Mouse (Mus musculus) c-Kit-positive CD71-negative TER-119-negative erythroid progenitor cells, embryonic 14.5 days (primary cell): ENCODE data around the gene Unc13d.
"Not testable (repeated sequence)": the region's sequence is repeated elsewhere in the genome, so short reads cannot be mapped to it uniquely, and the experiment has no call there.

Source experiments
- DNase-seq: peaks from one replicate; pipeline ENCODE4 v3.0.0-alpha.2; 2013; ENCODE audit warnings: low read depth

Unc13d gene

DNA sequence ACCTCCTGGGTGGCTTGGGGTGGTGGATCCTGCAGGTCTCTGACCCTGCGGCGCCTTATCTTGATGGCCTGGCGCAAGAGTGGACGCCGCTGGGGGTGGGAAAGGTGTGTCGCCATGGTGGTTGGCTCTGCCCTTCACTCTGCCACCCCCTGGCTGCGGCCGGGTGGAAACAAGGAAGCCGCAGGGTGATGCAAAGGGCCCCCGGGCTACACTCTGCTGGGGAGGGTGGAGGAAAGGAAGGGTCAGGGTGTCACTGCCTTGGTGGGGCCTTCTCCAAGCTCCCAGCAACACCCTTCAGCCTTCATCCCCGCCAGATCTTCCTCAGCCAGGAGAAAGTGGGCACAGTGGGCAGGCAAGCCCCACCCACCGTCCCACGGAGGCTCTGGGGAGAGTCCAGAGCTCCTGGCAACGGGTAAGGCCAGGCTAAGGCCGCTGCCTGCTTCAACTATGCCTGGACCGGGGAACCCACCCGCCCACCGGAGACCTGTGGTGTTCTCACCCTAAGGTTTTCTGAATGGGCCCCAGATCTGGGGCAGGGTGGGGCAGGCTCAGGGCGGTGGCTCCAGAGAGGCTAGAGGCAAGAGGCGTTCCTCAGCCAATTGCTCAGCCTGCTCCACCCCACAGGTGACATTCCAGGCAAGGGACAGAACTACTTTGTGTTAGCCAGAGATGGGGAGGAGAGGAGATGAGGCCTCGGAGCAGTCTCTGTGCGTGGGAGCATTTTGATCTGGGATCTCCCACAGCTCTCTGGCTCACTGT is at the start of gene Unc13d:
Unc13d (minus strand) TSS at position 516 of the 759 bp plus-strand sequence.
- DNase-seq, result no peak

DNA sequence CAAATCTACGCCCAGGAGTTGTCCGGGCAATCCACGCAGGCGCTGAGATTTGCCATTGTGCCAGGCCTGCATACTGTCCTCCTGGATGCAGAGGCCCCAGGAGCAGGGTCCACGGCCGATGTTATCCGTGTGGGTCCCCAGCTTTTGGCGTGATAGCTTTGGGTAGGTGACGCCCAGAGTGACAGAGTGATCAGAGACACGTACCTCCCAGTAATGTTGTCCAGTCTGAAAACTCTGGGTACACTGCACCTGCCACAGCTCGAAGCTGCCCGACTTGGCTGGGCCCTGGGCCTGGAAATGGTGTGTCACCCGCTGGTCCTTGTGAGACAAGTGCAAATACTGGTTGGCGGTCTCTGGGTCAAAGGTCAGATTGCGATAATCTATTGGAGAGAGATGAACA is 48.5 kb upstream of the Unc13d start:
- DNase-seq, result no peak

DNA sequence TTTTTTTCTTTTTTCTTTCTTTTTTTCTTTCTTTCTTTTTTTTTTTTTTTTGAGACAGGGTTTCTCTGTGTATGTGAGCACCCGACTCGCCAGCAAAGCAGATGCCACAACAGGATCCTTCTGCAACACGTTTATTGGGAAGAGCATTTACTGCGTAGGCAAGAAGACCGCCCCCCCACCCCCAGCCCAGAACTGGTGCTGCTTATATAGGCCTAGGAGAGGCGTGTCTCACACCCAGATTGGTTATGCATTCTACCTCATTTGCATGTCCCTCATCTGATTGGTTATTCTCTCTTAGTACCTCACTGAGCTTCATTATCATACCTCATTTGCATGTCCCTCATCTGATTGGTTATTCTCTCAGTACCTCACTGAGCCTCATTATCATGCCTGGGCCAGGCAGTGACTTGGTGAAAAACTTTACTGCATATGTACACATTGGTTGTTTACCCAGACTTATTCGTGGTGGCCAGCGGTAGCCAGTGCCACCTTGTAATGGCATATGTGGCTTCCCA is 44.0 kb upstream of the Unc13d start:
- not testable (repeated sequence) for DNase-seq

DNA sequence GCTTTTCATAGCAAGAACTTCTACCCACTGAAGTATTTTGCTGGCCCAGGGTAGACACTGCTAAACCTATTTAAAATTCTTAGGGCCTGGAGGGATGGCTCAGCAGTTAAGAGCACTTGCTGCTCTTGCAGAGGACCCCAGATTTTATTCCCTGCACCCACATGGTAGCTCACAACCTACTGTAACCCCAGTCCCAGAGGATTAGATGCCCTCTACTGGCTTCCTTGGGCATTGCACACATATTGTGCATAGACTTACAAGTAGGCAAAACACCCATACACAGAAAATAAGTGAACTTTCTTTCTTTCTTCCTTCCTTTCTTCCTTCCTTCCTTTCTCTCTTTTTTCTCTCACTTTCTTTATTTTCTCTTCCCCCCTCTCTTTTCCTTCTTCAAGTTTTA is 40.1 kb upstream of the Unc13d start:
- DNase-seq, result no peak

DNA sequence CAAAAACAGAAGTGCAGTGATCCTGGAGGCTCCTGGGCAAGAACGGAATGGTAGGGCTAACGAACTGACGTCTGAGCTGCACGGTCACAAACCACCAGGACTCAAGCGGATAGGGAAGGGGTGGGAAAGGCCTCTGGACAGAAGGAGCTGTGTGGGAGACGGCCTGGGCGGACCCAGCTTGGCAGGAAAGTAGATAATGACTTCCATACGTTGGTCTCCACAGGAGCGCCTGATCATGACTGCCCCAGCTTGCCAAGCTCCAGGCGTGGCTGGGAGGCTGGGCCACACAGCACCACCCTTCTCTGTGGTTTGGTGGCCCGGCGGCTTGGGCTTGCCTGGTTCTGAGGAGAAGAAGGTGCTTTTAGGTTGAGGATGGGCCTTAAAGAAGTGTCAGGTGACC is 39.5 kb upstream of the Unc13d start:
- no peak for DNase-seq

DNA sequence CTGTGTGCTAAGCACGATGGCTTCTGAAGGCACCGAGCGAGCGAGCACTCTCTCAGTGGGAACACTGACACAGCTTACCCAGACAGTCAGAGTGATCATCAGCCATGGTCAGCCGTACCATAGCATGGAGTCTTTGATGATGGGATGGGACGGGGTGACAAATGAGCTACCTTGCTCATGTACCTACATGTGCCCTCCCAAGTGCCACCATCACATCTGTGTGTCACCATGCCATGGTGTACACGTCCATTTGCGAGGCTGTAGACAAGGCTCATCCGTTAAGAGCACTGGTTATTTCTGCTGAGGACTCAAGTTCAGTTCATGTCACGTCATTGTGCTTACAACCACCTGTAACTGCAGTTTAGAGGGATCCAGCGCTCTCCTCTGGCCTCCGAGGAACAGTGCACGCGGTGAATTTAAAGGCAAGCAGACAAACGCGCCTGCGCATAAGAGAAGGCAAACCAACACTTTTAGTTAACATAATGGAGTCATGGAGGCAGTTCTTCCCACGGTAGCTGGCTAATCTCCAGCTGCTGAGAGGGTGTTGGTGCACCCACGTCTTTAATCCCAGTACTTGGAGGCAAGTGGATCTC is 33.9 kb upstream of the Unc13d start:
- DNase-seq, result no peak

DNA sequence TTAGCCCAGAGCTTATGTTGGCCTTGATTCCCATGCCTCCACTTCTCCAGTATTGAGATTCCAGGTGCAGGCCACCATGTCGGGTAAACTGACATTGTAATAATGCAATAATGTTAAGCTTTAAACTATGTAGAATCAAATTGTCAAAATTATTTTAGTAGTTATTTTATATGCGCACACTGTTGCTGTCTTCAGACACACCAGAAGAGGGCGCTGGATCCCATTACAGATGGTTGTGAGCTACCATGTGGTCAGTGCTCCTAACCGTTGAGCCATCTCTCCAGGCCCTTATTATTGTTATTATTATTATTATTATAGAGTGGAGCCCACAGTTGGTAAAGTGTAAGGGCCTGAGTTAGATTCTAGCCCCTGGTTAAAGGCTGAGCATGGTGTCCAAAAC is 33.3 kb upstream of the Unc13d start:
- DNase-seq, result no peak

DNA sequence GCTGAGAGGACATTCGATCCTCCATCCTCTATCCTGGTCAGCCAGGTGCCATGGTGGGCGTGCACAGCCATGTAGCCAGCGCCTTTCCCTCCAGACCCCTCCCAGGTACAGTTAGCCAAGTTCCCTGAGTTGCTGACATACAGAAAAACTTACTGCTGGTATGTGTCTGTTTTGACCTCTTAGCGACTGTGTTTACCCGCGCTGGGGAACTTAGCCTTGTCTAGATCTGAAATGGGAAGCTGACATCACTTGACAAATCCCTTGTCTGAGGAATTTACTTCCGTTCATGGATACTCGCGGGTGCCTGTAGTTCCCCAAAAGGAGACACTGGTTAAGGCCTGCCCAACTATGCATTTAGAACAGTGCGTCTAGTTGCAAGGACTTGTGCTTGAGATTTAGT is 32.8 kb upstream of the Unc13d start:
- DNase-seq, result no peak

DNA sequence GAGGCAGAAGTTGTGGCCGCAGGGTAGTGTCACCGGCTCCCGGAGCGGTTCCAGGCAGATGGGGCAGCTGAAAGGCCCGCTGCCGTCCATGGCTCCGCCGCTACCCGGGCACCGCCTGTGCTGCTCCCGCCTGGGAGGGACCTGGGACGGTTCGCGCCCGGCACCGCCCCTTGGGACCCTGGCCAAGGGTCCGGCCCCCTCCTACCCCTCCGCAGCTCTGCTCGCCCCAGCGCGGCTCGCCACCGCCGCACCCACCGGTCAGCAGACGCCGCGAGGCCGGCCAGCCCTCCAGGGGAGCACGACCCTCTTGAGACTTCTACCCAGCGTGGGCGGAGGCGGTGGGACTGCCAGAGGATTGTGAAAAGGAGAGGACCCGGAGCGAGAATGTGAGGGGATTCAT is 32.4 kb upstream of the Unc13d start:
- no peak for DNase-seq

DNA sequence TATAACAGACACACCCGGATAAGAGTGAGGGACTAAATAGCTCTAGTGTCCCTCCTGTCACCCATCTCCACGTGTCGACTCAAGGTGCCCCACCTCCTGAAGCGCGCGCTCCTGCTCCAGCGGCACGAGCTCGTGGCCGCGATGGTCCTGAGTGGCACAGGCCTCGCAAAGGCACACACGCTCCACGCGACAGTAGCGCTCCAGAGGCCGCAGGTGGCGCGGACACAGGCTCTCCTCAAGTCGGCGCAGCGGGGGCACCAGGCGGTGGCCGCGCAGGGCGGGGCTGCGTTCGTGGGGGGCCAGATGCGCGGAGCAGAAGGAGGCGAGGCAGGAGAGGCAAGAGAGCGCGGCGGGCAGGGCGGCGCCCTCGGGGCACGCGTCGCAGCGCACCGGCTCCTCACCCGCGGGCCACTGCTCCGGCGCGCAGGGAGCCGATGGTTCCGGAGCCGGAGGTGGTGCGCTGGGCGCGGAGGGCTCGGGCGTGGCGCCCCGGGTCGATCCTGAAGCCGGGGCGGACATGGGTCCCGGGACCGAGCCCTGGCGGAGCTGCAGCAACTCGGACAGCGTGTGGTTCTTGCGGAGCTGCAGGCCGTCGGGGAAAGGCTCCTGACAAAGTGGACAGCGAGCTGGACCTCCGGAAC is 31.8 kb upstream of the Unc13d start:
- no peak for DNase-seq

DNA sequence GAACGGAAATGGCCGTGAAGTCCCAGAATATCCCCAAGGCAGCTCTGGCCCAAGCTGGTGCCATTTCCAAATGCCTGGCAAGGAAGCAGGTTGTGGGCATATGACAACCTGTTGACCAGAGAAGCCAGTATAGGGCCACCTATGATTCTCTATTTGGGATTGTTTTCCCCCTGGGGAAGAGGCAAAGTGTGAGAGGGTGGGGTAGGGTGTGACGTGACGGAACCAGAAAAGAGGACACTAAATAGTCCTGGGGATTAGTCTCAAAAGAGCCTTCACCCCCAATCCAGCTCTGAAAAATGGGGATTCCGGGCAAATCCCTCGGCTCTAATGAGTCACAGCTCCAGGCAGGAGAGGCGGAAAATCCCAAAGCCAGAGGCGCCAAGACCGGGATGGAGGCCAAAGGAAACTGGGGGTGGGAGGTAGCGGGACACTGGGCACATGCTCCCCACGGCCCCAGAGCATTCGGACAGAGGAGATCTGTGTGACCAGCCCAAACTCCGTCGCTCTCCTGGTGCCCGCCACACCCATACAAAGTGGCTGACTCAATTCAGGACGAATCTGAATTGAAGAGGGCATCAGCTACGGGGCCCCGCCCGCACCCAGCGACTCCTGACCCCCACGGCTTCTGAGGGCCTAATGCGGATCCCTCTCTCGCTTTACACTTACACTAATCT is 30.8 kb upstream of the Unc13d start:
- DNase-seq, result no peak

DNA sequence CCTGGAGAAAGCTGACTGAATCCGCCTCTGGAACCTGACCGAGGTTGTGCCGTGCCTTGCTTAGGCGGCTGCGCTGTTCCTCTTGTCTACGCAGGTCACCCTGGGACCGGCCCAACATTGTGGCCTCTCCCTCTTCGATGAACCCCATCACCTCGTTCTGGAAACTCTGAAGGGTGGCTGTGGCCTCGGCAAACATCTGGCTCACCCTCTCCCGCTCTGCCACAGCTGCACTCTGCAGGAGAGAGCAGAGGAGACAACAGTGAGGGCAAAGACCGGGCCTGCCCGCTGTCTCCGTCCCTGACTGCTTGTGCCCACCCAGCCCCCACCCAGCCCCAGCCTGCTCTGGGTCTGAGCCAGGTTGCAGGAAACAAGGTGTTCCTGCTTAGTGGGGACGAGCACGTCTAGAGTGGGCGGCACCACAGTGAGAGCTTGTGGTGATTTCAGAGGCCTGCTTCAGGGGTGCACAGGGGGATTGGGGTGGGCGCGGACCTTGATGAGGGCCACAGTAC is 30.1 kb upstream of the Unc13d start:
- no peak for DNase-seq

DNA sequence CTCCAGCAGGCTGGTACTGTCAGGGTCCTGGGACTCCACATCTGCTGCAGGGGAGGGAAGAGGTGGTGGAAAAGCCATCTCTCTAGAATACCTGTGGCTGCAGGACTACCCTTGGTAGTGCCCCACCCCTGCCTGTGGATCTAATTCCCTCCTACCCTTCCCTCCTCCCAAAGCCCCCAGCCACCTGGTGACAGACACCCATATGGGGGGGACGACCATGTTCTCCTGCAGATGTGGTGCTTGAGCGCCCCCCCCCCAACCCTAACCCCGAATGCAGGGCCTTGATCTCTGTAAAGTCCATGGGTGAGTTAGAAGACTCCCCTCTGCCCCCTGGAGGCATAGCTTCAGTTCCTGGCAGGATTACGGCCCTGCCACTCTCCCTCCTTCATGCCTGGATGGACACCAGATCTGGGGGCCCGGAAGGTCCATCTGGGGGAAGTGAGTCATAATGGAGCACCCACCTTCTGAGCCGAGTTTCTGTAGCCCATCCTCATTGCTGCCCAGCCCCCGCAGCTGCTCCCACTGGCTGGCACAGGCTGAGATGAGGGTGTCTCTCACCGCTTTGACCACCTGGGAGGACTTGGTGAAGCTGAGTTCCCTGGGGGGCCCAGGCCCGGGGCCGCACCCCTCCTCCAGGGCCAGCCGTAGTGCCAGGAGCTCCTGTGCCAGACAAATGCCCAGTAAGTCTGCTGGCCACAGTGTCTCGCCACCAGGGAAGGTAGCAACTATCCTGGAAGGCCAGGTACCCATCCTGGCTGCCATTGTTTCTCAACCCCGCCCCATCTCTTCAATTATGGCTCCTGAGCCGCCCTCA is 29.4 kb upstream of the Unc13d start:
- no peak for DNase-seq

DNA sequence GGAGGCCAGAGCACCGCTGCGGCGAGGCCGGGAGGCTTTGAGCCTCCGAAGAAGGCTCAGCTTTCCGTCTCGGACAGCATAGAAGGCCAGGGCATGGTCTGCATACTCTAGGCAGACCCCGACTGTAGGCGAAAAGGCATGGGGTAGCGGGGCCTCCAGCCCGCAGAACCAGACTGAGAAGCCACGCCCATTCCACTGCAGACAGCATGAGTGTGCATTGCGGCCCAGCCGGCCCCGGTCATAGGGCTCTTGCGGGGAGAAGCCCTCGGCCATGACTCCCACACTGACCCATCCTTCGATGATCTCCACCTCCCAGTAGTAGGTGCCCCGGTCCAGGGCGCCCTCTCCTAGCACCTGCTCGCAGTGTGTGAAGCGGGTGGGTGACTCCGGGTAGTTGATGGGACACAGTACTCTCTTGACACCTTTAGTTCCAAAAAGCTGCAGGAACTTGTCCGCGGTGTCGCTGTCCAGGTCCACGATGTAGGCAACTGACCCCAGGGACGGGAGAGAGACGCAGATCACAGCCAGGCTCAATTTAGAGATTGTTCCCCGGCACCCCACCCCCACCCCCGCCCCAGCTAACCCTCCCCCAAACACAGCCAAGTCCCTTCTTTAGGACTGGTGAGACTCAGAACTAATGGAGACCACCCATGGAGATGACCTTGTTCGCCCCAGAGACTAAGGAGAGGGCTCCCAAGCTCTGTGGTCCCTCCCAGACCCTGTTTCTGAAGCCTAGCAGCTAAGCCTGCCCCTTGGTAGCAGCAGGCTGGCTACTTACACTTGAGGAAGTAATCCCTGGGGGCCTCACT is 28.6 kb upstream of the Unc13d start:
- no peak for DNase-seq

DNA sequence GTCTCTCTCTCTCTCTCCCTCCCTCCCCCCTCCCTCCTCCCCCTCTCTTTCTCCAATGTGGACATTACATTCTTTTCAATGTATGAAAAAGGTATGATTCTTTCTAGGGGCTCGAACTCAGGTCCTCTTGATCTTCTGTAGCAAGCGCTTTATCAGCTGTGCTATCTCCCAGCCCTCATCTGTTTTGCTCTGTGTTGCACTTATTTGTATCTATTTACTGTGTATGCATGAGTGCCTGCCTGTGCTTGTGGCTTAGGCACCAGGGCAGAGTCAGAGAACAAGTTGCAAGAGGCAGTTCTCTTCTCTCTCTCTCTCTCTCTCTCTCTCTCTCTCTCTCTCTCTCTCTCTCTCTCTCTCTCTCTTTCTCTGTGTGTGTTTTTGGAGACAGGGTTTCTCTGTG is 27.3 kb upstream of the Unc13d start:
- no peak for DNase-seq

DNA sequence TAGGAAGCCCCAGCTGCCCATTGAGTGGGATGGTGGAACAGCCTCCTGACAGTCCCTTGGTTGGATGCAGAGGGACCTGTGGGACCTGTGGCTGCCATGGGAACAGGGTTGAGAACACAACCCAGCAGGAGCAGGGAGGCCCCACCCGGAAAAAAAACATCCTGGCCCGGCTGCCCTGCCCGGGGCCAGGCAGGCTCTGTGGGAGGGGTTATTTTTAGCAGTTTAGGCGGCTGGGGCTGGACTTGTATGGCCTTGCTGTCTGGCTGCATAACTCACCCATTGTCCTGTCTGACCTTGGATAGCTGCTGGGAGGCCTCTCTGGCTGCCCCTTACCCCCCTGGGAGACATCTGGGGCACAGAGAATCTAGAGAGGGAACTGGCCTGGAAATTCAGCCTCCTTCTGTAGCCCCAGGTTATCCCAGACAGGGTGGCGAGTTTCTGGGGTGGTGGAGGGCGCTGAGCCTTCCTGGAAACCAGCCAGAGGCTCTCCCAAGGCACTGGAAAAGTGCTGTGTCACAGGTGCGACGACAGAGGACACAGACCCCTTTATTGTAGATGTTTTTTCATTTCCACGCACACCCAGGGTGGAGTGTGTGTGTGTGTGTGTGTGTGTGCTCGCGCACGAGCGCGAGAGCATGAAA is 26.4 kb upstream of the Unc13d start:
- DNase-seq, result no peak

DNA sequence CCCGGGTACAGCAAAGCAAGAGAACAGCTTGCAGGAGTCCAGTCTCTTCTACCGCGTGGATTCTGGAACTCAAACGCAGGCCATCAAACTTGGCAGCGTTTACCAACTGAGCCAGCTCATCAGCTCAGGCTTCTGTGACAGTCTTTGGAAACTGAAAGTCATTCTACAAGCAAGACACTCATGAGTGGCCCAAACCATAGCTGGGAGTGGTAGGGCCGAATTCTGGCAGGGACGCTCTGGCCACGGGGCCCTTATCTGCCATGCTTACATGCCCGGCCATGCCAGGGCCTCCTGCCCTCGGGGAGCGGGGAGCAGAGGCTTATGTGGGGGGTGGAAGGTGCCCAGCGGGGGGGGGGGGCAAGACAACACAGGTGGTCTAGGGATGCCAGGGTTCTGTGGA is 25.8 kb upstream of the Unc13d start:
- DNase-seq, result no peak

DNA sequence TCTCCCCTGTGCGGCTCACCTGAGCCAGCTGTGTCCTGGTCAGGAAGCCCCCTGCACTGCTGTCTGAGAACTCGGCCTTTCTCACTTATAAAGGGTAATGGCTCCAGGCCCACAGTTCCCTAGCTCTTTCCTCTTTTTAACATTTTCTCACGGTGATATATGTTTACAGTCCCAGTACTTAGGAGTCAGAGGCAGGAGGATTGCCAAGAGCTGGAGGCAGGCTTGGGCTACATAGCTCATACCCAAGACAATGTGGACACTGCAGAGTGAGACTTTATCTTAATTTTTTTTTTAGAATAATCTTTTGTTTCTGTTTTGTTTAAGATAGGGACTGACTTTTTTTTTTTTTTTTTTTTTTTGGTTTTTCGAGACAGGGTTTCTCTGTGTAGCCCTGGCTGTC is 24.7 kb upstream of the Unc13d start:
- DNase-seq, result no peak

DNA sequence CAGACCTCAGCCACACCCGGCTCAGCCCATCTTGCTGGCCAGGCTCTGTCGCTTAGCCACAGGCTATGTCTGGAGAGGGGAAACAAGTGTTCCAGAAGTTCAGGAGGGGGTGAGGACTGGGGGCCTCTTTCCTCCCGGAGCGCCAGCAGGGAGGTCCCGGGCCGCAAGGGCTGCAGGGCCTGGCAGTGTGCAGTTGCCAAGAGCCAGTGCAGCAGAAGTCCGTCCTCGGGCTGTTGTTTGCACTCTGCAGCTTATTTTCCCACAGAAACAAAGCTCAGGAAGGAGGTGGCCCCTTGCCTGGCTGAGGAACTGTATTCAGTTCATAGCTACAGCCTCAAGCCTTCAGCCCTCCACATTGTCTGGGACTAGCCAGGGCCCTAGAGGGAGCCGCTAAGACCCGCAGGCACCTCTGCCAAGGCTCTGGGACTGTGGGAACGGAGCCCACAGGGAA is 24.2 kb upstream of the Unc13d start:
- no peak for DNase-seq

DNA sequence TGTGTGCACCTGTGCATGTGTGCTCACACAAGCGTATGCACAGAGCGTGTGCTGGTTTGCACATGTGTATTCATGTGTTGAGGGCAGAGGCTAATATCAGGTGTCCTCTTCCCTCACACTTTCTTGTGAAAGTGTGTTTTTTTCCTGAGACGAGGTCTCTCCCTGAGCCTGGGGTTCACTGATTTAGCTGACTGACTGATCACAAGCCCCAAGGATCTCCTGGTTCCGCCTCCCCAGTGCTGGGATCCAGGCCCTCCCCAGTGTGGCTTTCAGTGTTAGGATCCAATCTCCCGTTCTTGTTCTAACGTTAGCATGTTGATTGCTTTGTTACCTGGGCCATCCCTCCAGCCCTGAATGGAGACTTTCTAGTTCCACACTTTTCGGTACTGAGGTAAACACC is 23.1 kb upstream of the Unc13d start:
- DNase-seq, result no peak
